Mouse (Mus musculus) stomach, embryonic 15.5 days (tissue): ENCODE measurements around the gene Alpk1. TPM values are rescaled to one million over a fixed set of nuclear protein-coding genes. Genes with fewer than 3 reads are reported as not detected.

Source experiments
- polyA plus RNA-seq: library from polyadenylated mRNA; unstranded; fragments of >200 nt; fragmentation: Nextera tagmentation; extraction: Ambion mirVana; gene quantifications from 2 replicates; pipeline ENCODE4 v1.2.1, GENCODE M21; 2015

The Alpk1 gene
- polyA plus RNA-seq, 1 experiment from 2014 or later: 3.6 TPM

Other genes starting within 250 kb of the Alpk1 start
- gene Larp7, start 227.2 kb downstream of the Alpk1 start, polyA plus RNA-seq: 50.9 and 55.5 TPM in 2 replicates
- 7.2 and 8.1 TPM in 2 replicates for gene Zgrf1, start 227.0 kb downstream of the Alpk1 start, polyA plus RNA-seq
- gene Neurog2, start 147.4 kb downstream of the Alpk1 start, polyA plus RNA-seq: 0.08 TPM in 1 of 2 replicates, not detected in the other
- gene Tifa, start 9.3 kb upstream of the Alpk1 start, polyA plus RNA-seq: 7.5 and 8.1 TPM in 2 replicates
- 66.9 and 70.0 TPM in 2 replicates for gene Ap1ar, start 57.0 kb upstream of the Alpk1 start, polyA plus RNA-seq
- gene Fam241a, start 115.8 kb upstream of the Alpk1 start, polyA plus RNA-seq: 21.0 and 27.9 TPM in 2 replicates